Mouse (Mus musculus) myocyte (in vitro differentiated cells): ENCODE measurements around the gene Gm7849. TPM values are rescaled to one million over a fixed set of nuclear protein-coding genes. Genes with fewer than 3 reads are reported as not detected.
"Not testable (repeated sequence)": the region's sequence is repeated elsewhere in the genome, so short reads cannot be mapped to it uniquely, and the experiment has no call there.

Source experiments
- H3K27me3 ChIP-seq: one replicate; pipeline ENCODE4 v1.6.1; 2011; ENCODE audit not compliant: control insufficient read depth, insufficient read depth, insufficient read length
- H3K36me3 ChIP-seq: one replicate; pipeline ENCODE4 v1.6.1; 2011; ENCODE audit not compliant: control insufficient read depth, insufficient read depth
- H3K4me2 ChIP-seq: one replicate; pipeline ENCODE4 v1.6.1; 2011; ENCODE audit warnings: low read depth, control low read depth
- H3K4me3 ChIP-seq: one replicate; pipeline ENCODE4 v1.5.1; 2011; ENCODE audit warnings: mild to moderate bottlenecking, control low read depth, moderate library complexity
- H3K79me2 ChIP-seq: one replicate; pipeline ENCODE4 v1.6.1; 2011; ENCODE audit not compliant: control insufficient read depth, insufficient read depth
- H3ac ChIP-seq: one replicate; pipeline ENCODE4 v1.6.1; 2011; ENCODE audit not compliant: control insufficient read depth, insufficient read length
- polyA plus RNA-seq: library from polyadenylated mRNA; unstranded; fragments of >200 nt; fragmentation: generic; extraction: Trizol; gene quantifications from one replicate; pipeline ENCODE4 v1.2.1, GENCODE M21; 2012; ENCODE audit warnings: missing spikeins

Gene Gm7849
- polyA plus RNA-seq, result not detected

- not testable (repeated sequence) for H3K4me2 ChIP-seq, H3K4me3 ChIP-seq, H3ac ChIP-seq, H3K27me3 ChIP-seq, H3K79me2 ChIP-seq, H3K36me3 ChIP-seq
Measured at GRCm38 (mm10) chr8:21456460-21456859, at the start of gene Gm7849. Gene Gm7849 (minus strand): TSS chr8:21456560.

DNA sequence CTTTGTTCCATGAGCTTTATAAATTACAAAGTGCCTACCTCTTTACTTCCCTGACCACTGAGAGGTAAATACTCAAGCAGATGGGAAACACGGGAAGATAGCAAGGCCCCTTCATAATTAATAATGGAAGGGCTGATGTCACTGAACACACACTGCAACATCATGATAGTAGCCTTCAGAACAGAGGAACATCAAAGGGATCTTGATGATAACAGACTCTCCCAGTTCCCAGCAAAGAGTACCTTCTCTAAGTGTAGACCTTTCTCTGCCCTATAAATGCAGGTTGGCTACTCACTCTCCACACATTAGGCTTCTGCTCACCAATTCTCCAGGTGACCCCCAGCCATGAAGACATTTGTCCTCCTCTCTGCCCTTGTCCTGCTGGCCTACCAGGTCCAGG lies 29.2 kb downstream of the Gm7849 start, which contains the start of gene Defa36:
Gene Defa36 (plus strand): TSS at position 301 of the 400 bp plus-strand sequence.
- not testable (repeated sequence) for H3K36me3 ChIP-seq, H3ac ChIP-seq, H3K4me3 ChIP-seq, H3K79me2 ChIP-seq, H3K27me3 ChIP-seq, H3K4me2 ChIP-seq

Other genes starting within 250 kb of the Gm7849 start
- gene Gm15292, start 206.8 kb downstream of the Gm7849 start, polyA plus RNA-seq, result not detected
- gene Defa27, start 141.0 kb downstream of the Gm7849 start, polyA plus RNA-seq, result not detected
- gene Defa29, start 129.5 kb downstream of the Gm7849 start, polyA plus RNA-seq, result not detected
- not detected for gene Defa2, start 78.0 kb downstream of the Gm7849 start, polyA plus RNA-seq
- not detected for gene Defa33, start 64.7 kb downstream of the Gm7849 start, polyA plus RNA-seq
- not detected for gene Defa36, start 29.1 kb downstream of the Gm7849 start, polyA plus RNA-seq
- gene Defa20, start 52.7 kb upstream of the Gm7849 start, polyA plus RNA-seq, result not detected
- not detected for gene Defa32, start 72.5 kb upstream of the Gm7849 start, polyA plus RNA-seq
- gene Defa37, start 108.8 kb upstream of the Gm7849 start, polyA plus RNA-seq, result not detected
- gene Defa28, start 126.4 kb upstream of the Gm7849 start, polyA plus RNA-seq, result not detected
- not detected for gene Gm7861, start 137.9 kb upstream of the Gm7849 start, polyA plus RNA-seq
- gene Defa26, start 161.6 kb upstream of the Gm7849 start, polyA plus RNA-seq, result not detected
- not detected for gene Defa17, start 199.2 kb upstream of the Gm7849 start, polyA plus RNA-seq
- not detected for gene Defa34, start 209.2 kb upstream of the Gm7849 start, polyA plus RNA-seq
- not detected for gene AY761184, start 247.1 kb upstream of the Gm7849 start, polyA plus RNA-seq